Mouse (Mus musculus): ENCODE results near the gene Kcnrg.

GRCm38 (mm10) chr14:61603069-61603755 is 4.0 kb upstream of the Kcnrg start:
- TF ChIP-seq CTCF (conservative IDR thresholded peaks at IDR 0.05; ENCODE audit: insufficient read depth, insufficient read length, low read depth, low read length) (no peak), POLR2A (IDR thresholded peaks at IDR 0.05; ENCODE audit: low read depth, low read length) (no peak)

Data from kidney, adult 2 months (tissue).